Mouse (Mus musculus) megakaryocyte, adult 5-6 weeks (primary cell): Measurements from ENCODE around the gene Fgf2. TPM values are rescaled to one million over a fixed set of nuclear protein-coding genes. Genes with fewer than 3 reads are reported as not detected.

Source experiments
- ATAC-seq: 2 replicates; pipeline ENCODE4 v1.8.0; 2016; ENCODE audit warnings: mild to moderate bottlenecking, inconsistent platforms; ENCODE audit not compliant: poor library complexity, severe bottlenecking
- total RNA-seq, 2 experiments: library from RNA; stranded (forward) in 1 of 2; stranded (reverse) in 1 of 2; fragments of 153-499, 151-499 nt in 1 of 2; fragments of 221-1000, 200-1000 nt in 1 of 2; gene quantifications; 2 replicates each; pipeline versions ENCODE4 v1.2.3 to v1.2.4; 2015 to 2017

Gene Fgf2
- total RNA-seq, 2 experiments from 2014 or later: not detected

- ATAC-seq: no peak
Observed at GRCm38 (mm10) chr3:37353951-37354481, 5.9 kb downstream of the Fgf2 start.

GRCm38 (mm10) chr3:37354737-37355136 is 6.6 kb downstream of the Fgf2 start:
- no peak for ATAC-seq

- peak; percentile 78 for ATAC-seq
Observed at GRCm38 (mm10) chr3:37360729-37361128, 12.6 kb downstream of the Fgf2 start.

- 0 out of 2 replicates have a peak, but pooled peaks have one; percentile 30 for ATAC-seq
Observed at GRCm38 (mm10) chr3:37365144-37365543, 17.0 kb downstream of the Fgf2 start.

GRCm38 (mm10) chr3:37365976-37366375 is 17.8 kb downstream of the Fgf2 start:
- no peak for ATAC-seq

- ATAC-seq: no peak
Observed at GRCm38 (mm10) chr3:37366381-37367053, 18.4 kb downstream of the Fgf2 start.

GRCm38 (mm10) chr3:37370407-37370806 is 22.3 kb downstream of the Fgf2 start:
- 0 out of 2 replicates have a peak, but pooled peaks have one; percentile 12 for ATAC-seq

- no peak for ATAC-seq
Observed at GRCm38 (mm10) chr3:37373712-37374111, 25.6 kb downstream of the Fgf2 start.

- ATAC-seq: no peak
Observed at GRCm38 (mm10) chr3:37377926-37378325, 29.8 kb downstream of the Fgf2 start.

GRCm38 (mm10) chr3:37378412-37378811 is 30.3 kb downstream of the Fgf2 start:
- no peak for ATAC-seq

GRCm38 (mm10) chr3:37379201-37379600 is 31.1 kb downstream of the Fgf2 start:
- ATAC-seq: no peak

GRCm38 (mm10) chr3:37379930-37380881 is 32.1 kb downstream of the Fgf2 start:
- no peak for ATAC-seq

- ATAC-seq: no peak
Observed at GRCm38 (mm10) chr3:37381457-37381856, 33.3 kb downstream of the Fgf2 start.

- ATAC-seq: no peak
Observed at GRCm38 (mm10) chr3:37383096-37383765, 35.1 kb downstream of the Fgf2 start.

- ATAC-seq: no peak
Observed at GRCm38 (mm10) chr3:37387310-37387709, 39.2 kb downstream of the Fgf2 start.

GRCm38 (mm10) chr3:37396930-37397608 is 48.9 kb downstream of the Fgf2 start:
- ATAC-seq: no peak

- ATAC-seq: no peak
Observed at GRCm38 (mm10) chr3:37397646-37398045, 49.5 kb downstream of the Fgf2 start.

GRCm38 (mm10) chr3:37398661-37399395 is 50.7 kb downstream of the Fgf2 start:
- no peak for ATAC-seq

- ATAC-seq: no peak
Observed at GRCm38 (mm10) chr3:37401729-37402610, 53.8 kb downstream of the Fgf2 start.
